Mouse (Mus musculus) lung, adult 2 months (tissue): ENCODE data around the gene Camk2n2. TPM values are rescaled to one million over a fixed set of nuclear protein-coding genes. Genes with fewer than 3 reads are reported as not detected.
"Not testable (repeated sequence)": the region's sequence is repeated elsewhere in the genome, so short reads cannot be mapped to it uniquely, and the experiment has no call there.

Source experiments
- DNase-seq: peaks from one replicate; pipeline ENCODE4 v3.0.0; 2022
- H3K4me1 ChIP-seq: fragments of 200-500 bp; 2 replicates; pipeline ENCODE4 v1.6.1; 2011; ENCODE audit warnings: low read length; ENCODE audit not compliant: control insufficient read depth, insufficient read depth
- H3K4me3 ChIP-seq: fragments of 200-500 bp; replicated peaks from 2 replicates; pipeline ENCODE3; 2011; ENCODE audit warnings: low read depth, mild to moderate bottlenecking, control low read depth, low read length; ENCODE audit errors: extremely low read depth
- CTCF ChIP-seq: fragments of 200-500 bp; IDR thresholded peaks from 2 replicates; pipeline ENCODE4 v1.5.1; 2011; ENCODE audit warnings: mild to moderate bottlenecking, low read length, control low read depth; ENCODE audit not compliant: insufficient read depth
- POLR2A ChIP-seq: fragments of 200-500 bp; IDR thresholded peaks from 2 replicates; pipeline ENCODE4 v1.6.1; 2011; ENCODE audit warnings: low read depth, mild to moderate bottlenecking, control low read depth, low read length, borderline replicate concordance; ENCODE audit errors: extremely low read depth
- WGBS: fragments of 180-500 bp; shearing (Covaris S2); methylation state at CpG from one replicate; pipeline ENCODE4 v1.1.7; 2018; 5-methylcytosine and 5-hydroxymethylcytosine counted together
- polyA plus RNA-seq: library from polyadenylated mRNA; depleted of rRNA; stranded (reverse); fragments of >200 nt; gene quantifications from 2 replicates; pipeline ENCODE4 v1.2.3, GENCODE M21; 2012; rRNA removed

Camk2n2 gene
- 3.4 and 4.0 TPM in 2 replicates for polyA plus RNA-seq

DNA sequence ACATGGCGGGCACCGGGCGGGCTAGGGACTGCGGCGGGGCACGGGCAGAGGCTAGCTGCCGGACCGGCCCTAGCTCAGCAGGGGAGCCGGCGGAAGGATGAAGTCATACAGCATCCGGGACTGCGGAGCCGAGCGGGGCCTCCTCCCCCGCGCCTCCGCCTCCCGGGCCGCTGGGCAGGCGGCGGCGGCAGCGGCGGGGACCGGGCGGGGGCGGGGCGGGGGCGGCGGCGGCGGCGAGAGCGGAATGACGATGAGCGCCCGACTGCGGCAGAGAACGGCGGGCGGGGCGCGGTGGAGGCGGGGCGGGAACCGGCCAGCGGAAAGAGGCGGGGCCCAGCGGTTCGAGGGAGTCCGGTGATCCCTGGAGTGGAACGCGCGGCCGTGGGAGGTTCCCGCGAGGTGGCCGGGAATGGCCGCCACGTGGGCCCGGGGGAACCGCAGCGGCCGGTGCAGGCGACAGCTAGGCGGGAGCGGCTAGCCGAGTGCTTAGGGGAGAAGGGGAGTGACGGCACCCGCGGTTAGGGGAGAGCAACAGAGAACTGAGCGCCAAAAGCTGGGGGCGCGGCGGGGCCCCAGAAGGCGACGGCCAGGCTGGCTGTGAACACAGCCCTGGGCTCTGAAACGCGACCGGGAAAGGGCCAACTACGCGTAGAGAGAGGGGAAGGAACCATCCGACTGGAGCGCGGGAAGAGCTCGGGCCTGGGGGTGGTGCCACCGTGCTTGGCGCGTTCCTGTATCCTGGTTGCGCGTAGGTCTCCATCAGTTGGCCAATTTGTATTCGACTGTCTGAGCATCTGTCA, at the start of gene Camk2n2:
Camk2n2 (minus strand) TSS at position 97 of the 800 bp plus-strand sequence.
- peak; percentile 66 for DNase-seq
- Histone ChIP-seq H3K4me3 (peak within 1 kb of the TSS; percentile 67), H3K4me1 (peaks cover 9% of the 10 kb centered on the region)
- WGBS = 1% methylated on average over 73 of the region's 92 CpGs
- no peak for TF ChIP-seq CTCF
- no peak for TF ChIP-seq POLR2A

DNA sequence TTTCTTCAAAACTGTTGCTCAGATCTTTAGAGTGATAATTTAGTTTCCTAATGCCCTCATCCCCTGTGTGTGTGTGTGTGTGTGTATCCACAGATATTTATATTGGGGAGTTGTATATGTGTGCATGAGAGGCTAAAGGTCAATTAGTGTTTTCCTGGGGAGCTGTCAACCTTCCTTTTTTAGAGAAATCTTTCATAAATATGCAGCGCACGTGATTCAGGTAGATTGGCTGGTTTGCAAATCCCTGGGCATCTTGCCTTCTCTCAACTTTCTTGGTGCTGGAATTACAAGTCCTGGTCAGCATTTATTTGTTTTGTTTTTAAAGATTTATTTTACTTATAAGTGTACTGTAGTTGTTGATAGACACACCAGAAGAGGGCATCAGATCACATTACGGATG, 49.2 kb upstream of the Camk2n2 start:
- Histone ChIP-seq H3K4me1 (peaks cover 12% of the 10 kb centered on the region), H3K4me3 (no peak overlapping the region)
- WGBS = 81% methylated on average over 3 of the region's 3 CpGs
- DNase-seq = no peak
- no peak for TF ChIP-seq POLR2A
- TF ChIP-seq CTCF = no peak

DNA sequence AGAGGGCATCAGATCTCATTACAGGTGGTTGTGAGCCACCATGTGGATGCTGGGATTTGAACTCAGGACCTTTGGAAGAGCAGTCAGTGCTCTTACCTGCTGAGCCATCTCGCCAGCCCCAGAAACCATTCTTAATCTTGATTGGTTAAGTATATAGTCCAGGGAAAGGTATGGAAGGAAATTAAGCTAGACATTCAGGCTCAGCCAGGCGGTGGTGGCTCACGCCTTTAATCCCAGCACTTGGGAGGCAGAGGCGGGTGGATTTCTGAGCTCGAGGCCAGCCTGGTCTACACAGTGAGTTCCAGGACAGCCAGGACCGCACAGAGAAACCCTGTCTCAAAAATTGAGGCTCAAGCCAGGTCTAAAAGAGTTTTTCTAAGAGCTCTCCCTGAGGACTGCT, 46.9 kb upstream of the Camk2n2 start, which contains the start of gene Eif4g1:
Eif4g1 (plus strand) TSS at position 301 of the 400 bp plus-strand sequence.
- H3K4me3 ChIP-seq, DNase-seq, H3K4me1 ChIP-seq: not testable (repeated sequence)
- WGBS = over 99% methylated on average over 5 of the region's 6 CpGs

DNA sequence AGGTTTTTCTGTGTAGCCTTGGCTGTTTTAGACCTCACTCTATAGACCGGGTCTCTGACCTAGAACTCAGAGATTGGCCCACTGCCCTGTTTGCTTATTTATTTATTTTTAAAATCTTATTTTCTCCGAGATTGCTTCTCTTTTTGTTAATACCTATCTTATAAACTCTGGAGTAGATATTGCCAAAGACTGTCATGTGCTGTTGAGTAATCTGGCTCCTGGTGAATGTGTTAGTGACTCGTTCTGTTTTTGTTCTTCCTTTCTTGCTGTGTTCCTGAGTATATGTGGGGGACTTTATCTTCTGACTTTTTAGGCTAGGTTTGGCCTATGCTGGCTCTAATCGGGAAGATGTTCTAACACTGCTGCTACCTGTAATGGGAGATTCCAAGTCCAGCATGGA, 36.6 kb upstream of the Camk2n2 start:
- H3K4me3 ChIP-seq = no peak overlapping the region
- H3K4me1 ChIP-seq = no peaks in the 10 kb centered on the region
- no peak for TF ChIP-seq POLR2A
- no peak for TF ChIP-seq CTCF
- no peak for DNase-seq
- WGBS = 81% methylated on average over 4 of the region's 4 CpGs

DNA sequence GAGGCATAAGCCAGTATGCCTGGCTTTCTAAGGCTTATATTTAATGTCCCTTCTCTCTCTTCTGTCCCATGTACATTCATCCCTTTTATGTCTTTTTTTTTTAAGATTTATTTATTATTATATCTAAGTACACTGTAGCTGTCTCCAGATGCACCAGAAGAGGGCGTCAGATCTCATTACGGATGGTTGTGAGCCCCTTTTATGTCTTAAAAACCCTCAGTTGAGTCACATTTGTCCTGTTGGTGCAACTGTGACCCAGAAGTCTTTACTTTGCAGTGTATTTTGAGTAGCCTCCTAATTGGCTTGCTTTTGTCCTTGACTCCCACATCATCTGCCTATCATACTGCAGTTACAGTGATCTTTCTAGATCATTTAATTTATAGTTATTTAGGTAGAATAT, 32.2 kb upstream of the Camk2n2 start:
- WGBS = 43% methylated on average over 2 of the region's 2 CpGs
- TF ChIP-seq POLR2A (no peak), CTCF (no peak)
- H3K4me1 ChIP-seq = no peaks in the 10 kb centered on the region; the same call in none of the 2 replicates
- DNase-seq = no peak
- H3K4me3 ChIP-seq = no peak overlapping the region

DNA sequence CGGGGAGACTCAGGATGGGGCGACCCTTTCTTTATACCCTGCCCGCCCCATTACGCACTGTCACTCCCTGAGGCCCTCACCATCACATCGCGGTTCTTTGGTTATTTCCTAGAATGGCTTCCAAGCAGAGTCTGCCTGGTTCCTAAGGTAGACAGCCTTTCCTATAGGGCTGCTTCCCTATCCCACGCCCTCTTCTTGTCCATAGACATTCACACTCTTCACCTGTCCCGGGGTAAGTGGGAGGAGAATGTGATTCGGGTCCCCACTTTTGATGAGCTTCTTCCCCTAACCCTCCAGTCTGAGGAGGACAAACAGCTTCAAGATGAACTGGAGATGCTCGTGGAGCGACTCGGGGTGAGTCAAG, 30.8 kb upstream of the Camk2n2 start:
- Histone ChIP-seq H3K4me1 (no peaks in the 10 kb centered on the region; the same call in none of the 2 replicates), H3K4me3 (peak overlapping the region; percentile 98)
- 6% methylated on average over 12 of the region's 12 CpGs for WGBS
- DNase-seq = no peak
- TF ChIP-seq POLR2A (no peak), CTCF (no peak)

DNA sequence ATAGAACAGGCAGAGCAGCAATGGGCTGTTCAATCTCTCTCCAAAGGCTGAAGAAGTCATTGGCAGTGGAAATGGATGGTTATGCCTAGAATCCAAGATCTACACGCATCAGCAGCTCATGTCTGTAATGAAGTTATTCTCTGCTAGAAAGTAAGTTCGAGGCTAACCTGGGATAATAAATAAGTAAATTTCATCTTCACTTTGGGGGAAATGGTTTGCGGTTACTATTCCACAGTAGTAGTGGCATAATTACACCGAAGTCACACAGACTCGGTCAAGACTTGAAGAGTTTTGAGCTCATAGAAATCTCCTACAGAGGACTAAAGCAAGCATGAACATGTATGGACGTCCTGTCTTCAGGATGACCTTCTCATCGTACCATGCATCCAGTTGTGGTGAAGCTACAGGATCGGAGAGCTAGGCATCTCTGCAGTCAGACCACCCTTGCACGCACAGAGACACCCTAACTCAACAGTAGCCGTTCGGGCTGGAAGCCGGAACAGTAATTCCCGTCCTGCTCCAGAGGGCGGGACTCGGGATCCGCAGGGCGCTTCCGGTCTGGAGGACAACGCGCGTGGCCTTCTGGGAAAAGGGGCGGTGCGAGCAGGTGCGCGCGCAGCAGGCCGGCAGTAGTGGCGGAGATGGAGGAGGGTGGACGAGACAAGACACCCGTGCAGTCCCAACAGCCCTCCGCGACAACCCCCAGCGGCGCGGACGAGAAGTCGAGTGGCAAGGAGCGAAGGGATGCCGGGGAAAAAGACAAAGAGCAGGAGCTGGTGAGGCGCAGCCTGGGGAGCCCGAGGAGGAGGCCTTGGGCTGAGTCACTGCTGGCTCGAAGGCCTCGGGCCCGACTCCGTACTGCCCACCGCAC, 30.2 kb upstream of the Camk2n2 start, which contains the start of gene Psmd2:
Psmd2 (plus strand) TSS at position 577 of the 871 bp plus-strand sequence.
- 2% methylated on average over 46 of the region's 46 CpGs for WGBS
- Histone ChIP-seq H3K4me3 (peak within 1 kb of the TSS; percentile 98), H3K4me1 (no peaks in the 10 kb centered on the region; the same call in none of the 2 replicates)
- DNase-seq = peak; percentile 99
- TF ChIP-seq CTCF = no peak
- peak; percentile 90 for TF ChIP-seq POLR2A

DNA sequence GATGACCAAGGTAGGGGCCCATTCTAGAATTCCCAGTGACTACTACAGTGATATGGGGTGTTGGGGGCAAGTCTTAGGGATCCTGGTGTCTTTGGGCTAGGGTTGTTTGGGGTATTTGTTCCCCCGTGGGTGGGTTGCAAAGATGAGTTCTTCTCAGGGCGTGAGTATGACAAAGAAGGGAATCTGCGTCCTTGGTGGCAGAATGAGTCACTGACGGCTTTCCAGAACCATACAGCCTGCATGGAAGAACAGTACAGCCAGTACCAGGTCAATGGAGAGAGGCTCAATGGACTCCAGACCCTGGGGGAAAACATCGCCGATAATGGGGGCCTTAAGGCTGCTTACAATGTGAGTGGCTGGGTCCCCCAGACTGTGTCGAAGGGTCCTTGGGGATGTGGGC, 22.8 kb upstream of the Camk2n2 start:
- Histone ChIP-seq H3K4me3 (no peak overlapping the region), H3K4me1 (0 out of 2 replicates have a peak, but pooled peaks cover 2% of the 10 kb centered on the region)
- no peak for DNase-seq
- 75% methylated on average over 7 of the region's 7 CpGs for WGBS
- no peak for TF ChIP-seq POLR2A
- TF ChIP-seq CTCF = no peak

DNA sequence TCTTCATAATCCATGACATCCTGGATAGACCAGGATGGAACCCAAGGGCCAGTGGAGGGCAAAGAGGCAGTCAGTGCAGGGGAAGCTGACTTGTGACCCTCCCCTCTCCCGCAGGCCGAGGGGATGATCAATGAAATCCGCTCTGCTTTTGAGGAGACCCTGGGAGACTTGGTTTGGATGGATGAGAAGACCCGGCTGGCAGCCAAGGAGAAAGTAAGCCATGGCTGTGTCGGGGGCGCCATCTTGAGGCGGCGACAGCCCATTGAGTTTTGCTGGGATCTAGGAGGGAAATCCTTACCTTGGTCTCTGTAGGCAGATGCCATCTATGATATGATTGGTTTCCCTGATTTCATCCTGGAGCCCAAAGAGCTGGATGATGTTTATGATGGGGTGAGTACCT, 21.1 kb upstream of the Camk2n2 start:
- H3K4me3 ChIP-seq = no peak overlapping the region

More for the DNA sequence above, 21.1 kb upstream of the Camk2n2 start:
- 3% methylated on average over 8 of the region's 8 CpGs for WGBS
- TF ChIP-seq CTCF (peak; percentile 72), POLR2A (no peak)
- H3K4me1 ChIP-seq = 0 out of 2 replicates have a peak, but pooled peaks cover 2% of the 10 kb centered on the region
- peak; percentile 71 for DNase-seq
